Comparison of ENCODE assay signal across 27 mouse cellular contexts in genomic region chr13:96465315-96465714, GRCm38 (mm10). TPM values are rescaled to one million over a fixed set of nuclear protein-coding genes. Genes with fewer than 3 reads are reported as not detected.
DNase-seq lines count a peak whose midpoint lies in the region; ATAC-seq and TF ChIP-seq lines count a peak whose summit lies in the region.
"Had no signal": no experiment of that assay in that cellular context is flagged by ENCODE, and none has a peak within 500 bp of the region (broad histone marks: within the 10 kb centered on the region; RNA-seq: fewer than 3 reads in every experiment).

No protein-coding gene starts in this region.

- H3K4me2 ChIP-seq in CH12.LX (ENCODE audit: insufficient read depth, low read depth, poor library complexity, severe bottlenecking), result no peak overlapping the region
- H3K4me2 ChIP-seq: embryonic facial prominence, embryonic 13.5 days; forebrain, embryonic 13.5 days; hindbrain, embryonic 13.5 days had no signal

- H3K27ac ChIP-seq in CH12.LX (ENCODE audit: insufficient read depth, low read depth) (no peak overlapping the region), ES-E14 (ENCODE audit: insufficient read depth, low read depth, low read length, poor library complexity, severe bottlenecking) (no peak overlapping the region)
- H3K27ac ChIP-seq: embryonic facial prominence, embryonic 13.5 days; forebrain, embryonic 13.5 days; heart, embryonic 10.5 days; hindbrain, embryonic 13.5 days; hindbrain, postnatal 0 days had no signal

- H3K79me2 ChIP-seq in CH12.LX (replicated peaks; ENCODE audit: control insufficient read depth, extremely low read depth, insufficient read depth, poor library complexity, severe bottlenecking), result no peaks in the 10 kb centered on the region

- dilution Hi-C loops in CH12.LX (cut with MboI; ENCODE audit: extremely low pct_ligation_motif_present, extremely low pct_unique_long_range_greater_than_20kb, low sequenced_read_pairs), result no loop called here

- ATAC-seq in CD4-positive, CD25-positive, alpha-beta regulatory T cell, adult 4 months, result no peak
- ATAC-seq: forebrain, embryonic 13.5 days; hindbrain, postnatal 0 days; Patski had no signal

- no peaks in the 10 kb centered on the region for H3K27me3 ChIP-seq in CH12.LX (replicated peaks)
- H3K27me3 ChIP-seq: embryonic facial prominence, embryonic 13.5 days; forebrain, embryonic 13.5 days; hindbrain, embryonic 13.5 days had no signal

- H3K4me3 ChIP-seq in CH12.LX (replicated peaks in 1 of 3; ENCODE audit: low read depth in 2 of 3, low read length in 2 of 3, poor library complexity in 1 of 3) (no peak overlapping the region), ES-E14 (ENCODE audit: insufficient read depth in 1 of 2, low read depth in 1 of 2, low read length in 2 of 2, poor library complexity in 1 of 2, severe bottlenecking in 1 of 2) (no peak overlapping the region)
- H3K4me3 ChIP-seq: embryonic facial prominence, embryonic 13.5 days; forebrain, embryonic 13.5 days; heart, embryonic 10.5 days; hindbrain, embryonic 13.5 days had no signal

- no peak for TF ChIP-seq RAD21 in CH12.LX (IDR thresholded peaks at IDR 0.05; ENCODE audit: low read depth, low read length)

- H3K9me3 ChIP-seq in CH12.LX (replicated peaks; ENCODE audit: low read length) (no peaks in the 10 kb centered on the region), ES-E14 (ENCODE audit: control insufficient read depth, insufficient read depth, low read depth, low read length) (no peaks in the 10 kb centered on the region)
- H3K9me3 ChIP-seq: embryonic facial prominence, embryonic 13.5 days; forebrain, embryonic 13.5 days; heart, embryonic 10.5 days; hindbrain, embryonic 13.5 days had no signal

- TF ChIP-seq EP300 in CH12.LX (IDR thresholded peaks at IDR 0.05; ENCODE audit: low read length), result no peak

- no peaks in the 10 kb centered on the region for H3K36me3 ChIP-seq in CH12.LX (replicated peaks in 1 of 2; ENCODE audit: control insufficient read depth in 1 of 2, insufficient read depth in 1 of 2, low read length in 1 of 2)
- no peaks in the 10 kb centered on the region for H3K36me3 ChIP-seq in ES-E14 (ENCODE audit: control insufficient read depth, insufficient read depth, low read length, poor library complexity, severe bottlenecking)
- H3K36me3 ChIP-seq: embryonic facial prominence, embryonic 13.5 days; heart, embryonic 10.5 days; hindbrain, embryonic 13.5 days had no signal

- no peak overlapping the region for H3K9ac ChIP-seq in CH12.LX (ENCODE audit: insufficient read depth, low read depth)
- no peak overlapping the region for H3K9ac ChIP-seq in ES-E14 (ENCODE audit: insufficient read depth, low read depth, low read length, poor library complexity, severe bottlenecking)
- H3K9ac ChIP-seq: embryonic facial prominence, embryonic 13.5 days; forebrain, embryonic 13.5 days; hindbrain, embryonic 13.5 days had no signal

- peak; percentile 3 for DNase-seq in embryo, embryonic 10.5 days (ENCODE audit: low spot score)
- no peak for DNase-seq in embryo, embryonic 11 days
- DNase-seq in CH12.LX (ENCODE audit: extremely low read depth) (peak; percentile 1), ES-E14 (ENCODE audit: low read depth, low spot score) (peak; percentile 17)
- peak; percentile 57 for DNase-seq in testis, postnatal 10 days (ENCODE audit: low spot score)
- no peak for DNase-seq in ovary, postnatal 14 days (ENCODE audit: low spot score)
- DNase-seq: cerebellum, adult 11 months; cerebellum, adult 8-10 months; cerebellum, postnatal 14 days; gastrocnemius, postnatal 36 days; heart, adult 18-20 months; heart, postnatal 10 days; kidney, adult 11 months had no signal

- H3K4me1 ChIP-seq in CH12.LX (ENCODE audit: control insufficient read depth in 1 of 2, insufficient read depth in 2 of 2) (peaks cover 0 to 6% of the 10 kb centered on the region in 2 experiments; a peak in 2 of 4 replicates), ES-E14 (ENCODE audit: control insufficient read depth in 2 of 2, insufficient read depth in 2 of 2, low read length in 2 of 2, poor library complexity in 1 of 2) (no peaks in the 10 kb centered on the region)
- H3K4me1 ChIP-seq: forebrain, embryonic 13.5 days; heart, embryonic 10.5 days; hindbrain, embryonic 13.5 days had no signal

- no peak for TF ChIP-seq CTCF in CH12.LX (conservative IDR thresholded peaks at IDR 0.05 in 1 of 2, IDR thresholded peaks at IDR 0.05 in 1 of 2; ENCODE audit: low read depth in 2 of 2, low read length in 2 of 2)

- in situ Hi-C loops in CH12.LX (cut with MboI; ENCODE audit: low pct_ligation_motif_present, low pct_unique_long_range_greater_than_20kb, low sequenced_read_pairs) (no loop called here), ES-E14 (cut with MboI; ENCODE audit: low sequenced_read_pairs in 2 of 2, unreplicated experiment in 2 of 2) (no loop called here)

- no peak for TF ChIP-seq POLR2A in CH12.LX (IDR thresholded peaks at IDR 0.05; ENCODE audit: low read depth, low read length)

TF ChIP-seq in CH12.LX, 34 proteins besides CTCF, POLR2A, EP300 and RAD21:
- TF ChIP-seq ETS1 (conservative IDR thresholded peaks at IDR 0.05; ENCODE audit: low read depth, low read length) (no peak), NRF1 (IDR thresholded peaks at IDR 0.05; ENCODE audit: low read depth, low read length) (no peak), ZNF384 (IDR thresholded peaks at IDR 0.05; ENCODE audit: low read depth, low read length) (no peak), TBP (conservative IDR thresholded peaks at IDR 0.05; ENCODE audit: low read depth, low read length) (no peak), ZKSCAN1 (IDR thresholded peaks at IDR 0.05; ENCODE audit: borderline replicate concordance, low read depth, low read length) (no peak), SMC3 (IDR thresholded peaks at IDR 0.05; ENCODE audit: low read depth, low read length) (no peak), KAT2A (IDR thresholded peaks at IDR 0.05; ENCODE audit: insufficient replicate concordance, low read length) (no peak), E2F4 (IDR thresholded peaks at IDR 0.05; ENCODE audit: insufficient replicate concordance, low read depth, low read length) (no peak), TCF12 (IDR thresholded peaks at IDR 0.05; ENCODE audit: low read depth, low read length) (no peak), CHD2 (IDR thresholded peaks at IDR 0.05; ENCODE audit: low read length) (no peak), POLR2AphosphoS2 (IDR thresholded peaks at IDR 0.05; ENCODE audit: low read depth, low read length) (no peak), SIN3A (IDR thresholded peaks at IDR 0.05; ENCODE audit: low read length) (no peak), IRF4 (IDR thresholded peaks at IDR 0.05; ENCODE audit: low read depth, low read length) (no peak), MYC (IDR thresholded peaks at IDR 0.05; ENCODE audit: low read depth, low read length) (no peak), GABPA (IDR thresholded peaks at IDR 0.05; ENCODE audit: insufficient replicate concordance, low read depth, low read length) (no peak)
TF ChIP-seq in CH12.LX: peak in this region for 0.

TF ChIP-seq in ES-E14, 5 proteins besides CTCF, POLR2A, EP300 and RAD21:
- no peak for TF ChIP-seq CHD2 (IDR thresholded peaks at IDR 0.05; ENCODE audit: low read depth, low read length)
- no peak for TF ChIP-seq HCFC1 (IDR thresholded peaks at IDR 0.05; ENCODE audit: borderline replicate concordance, insufficient read depth, low read length)
- TF ChIP-seq MAFK (IDR thresholded peaks at IDR 0.05; ENCODE audit: insufficient read depth, low read depth, low read length), result no peak
- no peak for TF ChIP-seq ZC3H11A (IDR thresholded peaks at IDR 0.05; ENCODE audit: borderline replicate concordance, low read depth, low read length)
- no peak for TF ChIP-seq ZNF384 (IDR thresholded peaks at IDR 0.05; ENCODE audit: low read depth, low read length)

RNA-seq across cellular contexts. Expression of gene Ankdd1b, which starts 5.7 kb away (rescaled TPM):
- total RNA-seq in CH12.LX (2012; rRNA removed) (0.08 and 0.13 TPM in 2 replicates), CH12.LX (2014; rRNA removed) (not detected in 2 replicates), ES-E14 (2012; rRNA removed) (0.48 and 1.1 TPM in 2 replicates)
- polyA plus RNA-seq in CH12.LX (2012; ENCODE audit: insufficient read length, low read depth), result not detected in 2 replicates
- polyA plus RNA-seq in CD4-positive, CD25-positive, alpha-beta regulatory T cell, adult 4 months (2017; shearing (Covaris generic)), result not detected
- total RNA-seq: common myeloid progenitor, adult 5-6 weeks; hindbrain, postnatal 0 days had no signal
- polyA plus RNA-seq: forebrain, embryonic 13.5 days had no signal

RNA-seq across cellular contexts. Expression of gene Gm17622, which starts 25.2 kb away (rescaled TPM):
- not detected in 2 replicates for total RNA-seq in CH12.LX (2012; rRNA removed)
- not detected in 2 replicates for total RNA-seq in CH12.LX (2014; rRNA removed)
- polyA plus RNA-seq in CH12.LX (2012; ENCODE audit: insufficient read length, low read depth), result not detected in 2 replicates
- not detected in 2 replicates for total RNA-seq in ES-E14 (2012; rRNA removed)
- polyA plus RNA-seq in CD4-positive, CD25-positive, alpha-beta regulatory T cell, adult 4 months (2017; shearing (Covaris generic)), result not detected
- total RNA-seq: adrenal gland, postnatal 4 days; common myeloid progenitor, adult 5-6 weeks; gastrocnemius, adult 8-10 months; gastrocnemius, postnatal 36 days; heart, adult 18-20 months; heart, postnatal 10 days; hematopoietic stem cell, adult 5-6 weeks; hindbrain, postnatal 0 days had no signal
- polyA plus RNA-seq: brain, embryonic 14.5 days; embryonic facial prominence, embryonic 13.5 days; forebrain, embryonic 13.5 days; heart, embryonic 10.5 days; heart, embryonic 14.5 days; hindbrain, embryonic 13.5 days; hindbrain, postnatal 0 days; intestine, embryonic 14.5 days; Patski had no signal

Comparison
In these comparisons a context has a peak if more than half of its experiments do, and no peak if none do; other contexts are left out.
1. DNase-seq: peak in embryo, embryonic 10.5 days (single experiment), CH12.LX (single experiment), ES-E14 (single experiment) and testis, postnatal 10 days (single experiment); none in embryo, embryonic 11 days (single experiment) and ovary, postnatal 14 days (single experiment).